Mouse (Mus musculus): ENCODE measurements around the gene Gm17720.

The Gm17720 gene

GRCm38 (mm10) chr8:110102653-110103052, at the start of gene Gm17720:
TSS of gene Gm17720 (minus strand) at chr8:110102753.
- DNase-seq, result no peak

- peak; percentile 42 for DNase-seq
Observed at GRCm38 (mm10) chr8:110145538-110145937, 43.0 kb upstream of the Gm17720 start.

GRCm38 (mm10) chr8:110140770-110141169, 38.2 kb upstream of the Gm17720 start:
- DNase-seq, result no peak

GRCm38 (mm10) chr8:110140156-110140555, 37.6 kb upstream of the Gm17720 start:
- DNase-seq, result no peak

- DNase-seq, result no peak
Observed at GRCm38 (mm10) chr8:110135515-110135914, 33.0 kb upstream of the Gm17720 start.

- DNase-seq, result no peak
Observed at GRCm38 (mm10) chr8:110134236-110134635, 31.7 kb upstream of the Gm17720 start.

GRCm38 (mm10) chr8:110130537-110130936, 28.0 kb upstream of the Gm17720 start:
- DNase-seq, result peak; percentile 67

GRCm38 (mm10) chr8:110119715-110120114, 17.2 kb upstream of the Gm17720 start:
- DNase-seq, result peak; percentile 18

GRCm38 (mm10) chr8:110101676-110102075, 877 bp downstream of the Gm17720 start:
- DNase-seq, result no peak

GRCm38 (mm10) chr8:110100907-110101306, 1.6 kb downstream of the Gm17720 start, which contains the start of gene Gm21964:
TSS of gene Gm21964 (plus strand) at chr8:110101207.
- no peak for DNase-seq

- no peak for DNase-seq
Observed at GRCm38 (mm10) chr8:110091869-110092268, 10.7 kb downstream of the Gm17720 start.

- no peak for DNase-seq
Observed at GRCm38 (mm10) chr8:110082416-110083105, 20.0 kb downstream of the Gm17720 start.

GRCm38 (mm10) chr8:110079282-110080221, 23.0 kb downstream of the Gm17720 start, which contains the start of gene Zfp612:
TSS of gene Zfp612 (plus strand) at chr8:110079746.
- peak; percentile 81 for DNase-seq

- DNase-seq, result no peak
Observed at GRCm38 (mm10) chr8:110074496-110074895, 28.1 kb downstream of the Gm17720 start.

- peak; percentile 39 for DNase-seq
Observed at GRCm38 (mm10) chr8:110071600-110071999, 31.0 kb downstream of the Gm17720 start.

- no peak for DNase-seq
Observed at GRCm38 (mm10) chr8:110069706-110070105, 32.8 kb downstream of the Gm17720 start.

- DNase-seq, result no peak
Observed at GRCm38 (mm10) chr8:110065676-110066075, 36.9 kb downstream of the Gm17720 start.

GRCm38 (mm10) chr8:110064606-110065365, 37.8 kb downstream of the Gm17720 start:
- no peak for DNase-seq

GRCm38 (mm10) chr8:110064161-110064560, 38.4 kb downstream of the Gm17720 start:
- DNase-seq, result no peak

GRCm38 (mm10) chr8:110058207-110058606, 44.3 kb downstream of the Gm17720 start:
- no peak for DNase-seq

GRCm38 (mm10) chr8:110051208-110051607, 51.3 kb downstream of the Gm17720 start:
- no peak for DNase-seq

GRCm38 (mm10) chr8:110040509-110040908, 62.0 kb downstream of the Gm17720 start:
- no peak for DNase-seq

GRCm38 (mm10) chr8:110039659-110040058, 62.9 kb downstream of the Gm17720 start, which contains the start of gene Chst4:
TSS of gene Chst4 (minus strand) at chr8:110039740.
- DNase-seq, result no peak
